19 mouse cellular contexts compared by ENCODE assay signal in genomic region chr1:143608911-143609310, GRCm38 (mm10). TPM values are rescaled to one million over a fixed set of nuclear protein-coding genes. Genes with fewer than 3 reads are reported as not detected.
DNase-seq lines count a peak whose midpoint lies in the region; ATAC-seq and TF ChIP-seq lines count a peak whose summit lies in the region.
"Had no signal": no experiment of that assay in that cellular context is flagged by ENCODE, and none has a peak within 500 bp of the region (broad histone marks: within the 10 kb centered on the region; RNA-seq: fewer than 3 reads in every experiment).

No protein-coding gene starts in this region.

- H3K4me1 ChIP-seq in liver, adult 2 months (ENCODE audit: control insufficient read depth, insufficient read depth, low read length), result no peaks in the 10 kb centered on the region; the same call in 1 of the 2 replicates
- no peaks in the 10 kb centered on the region for H3K4me1 ChIP-seq in liver, postnatal 0 days (ENCODE audit: insufficient read depth)
- no peaks in the 10 kb centered on the region for H3K4me1 ChIP-seq in liver, embryonic 11.5 days (replicated peaks; ENCODE audit: control insufficient read depth, insufficient read depth, low read length)

- H3K9me3 ChIP-seq in liver, postnatal 0 days (ENCODE audit: low read length), result no peaks in the 10 kb centered on the region
- no peaks in the 10 kb centered on the region for H3K9me3 ChIP-seq in liver, embryonic 11.5 days (ENCODE audit: control insufficient read depth, low read length)
- H3K9me3 ChIP-seq: G1E had no signal

- DNase-seq in liver, adult 2 months (ENCODE audit: extremely low read depth, low read depth, low spot score), result peak; percentile 79
- no peak for DNase-seq in liver
- DNase-seq in liver, postnatal 0 days, result no peak
- DNase-seq in liver, embryonic 11.5 days (ENCODE audit: low spot score), result no peak
- DNase-seq: adrenal gland, adult 2 months; adrenal gland, adult 8-10 months; adrenal gland, postnatal 10 days; adrenal gland, postnatal 14 days; adrenal gland, postnatal 25 days; adrenal gland, postnatal 36 days; B cell, adult 2 months; cerebellum, adult 11 months; cerebellum, adult 11-12 months; cerebellum, adult 18-20 months had no signal

- no peaks in the 10 kb centered on the region for H3K27me3 ChIP-seq in liver, adult 2 months (ENCODE audit: control insufficient read depth, insufficient read depth, low read length)
- no peaks in the 10 kb centered on the region for H3K27me3 ChIP-seq in liver, postnatal 0 days (ENCODE audit: insufficient read depth, low read length)
- no peaks in the 10 kb centered on the region for H3K27me3 ChIP-seq in liver, embryonic 11.5 days (replicated peaks; ENCODE audit: control insufficient read depth, insufficient read depth, low read length)
- H3K27me3 ChIP-seq: CH12.LX, Patski had no signal

- H3K4me3 ChIP-seq in liver, adult 2 months (ENCODE audit: insufficient read depth, low read depth, low read length), result no peak overlapping the region
- H3K4me3 ChIP-seq in liver, postnatal 0 days (ENCODE audit: low read depth, low read length), result no peak overlapping the region
- no peak overlapping the region for H3K4me3 ChIP-seq in liver, embryonic 11.5 days (ENCODE audit: low read depth, low read length)

- TF ChIP-seq POLR2A in liver, adult 2 months (IDR thresholded peaks at IDR 0.05; ENCODE audit: extremely low read depth, insufficient read depth, low read length), result no peak

- no peak for TF ChIP-seq CTCF in liver, adult 2 months (IDR thresholded peaks at IDR 0.05; ENCODE audit: low read depth, low read length)
- TF ChIP-seq CTCF in liver, postnatal 0 days (IDR thresholded peaks at IDR 0.05; ENCODE audit: low read depth), result no peak

- no peak overlapping the region for H3K9ac ChIP-seq in liver, adult 2 months (ENCODE audit: low read depth, low read length)
- H3K9ac ChIP-seq in liver, postnatal 0 days (replicated peaks), result no peak overlapping the region
- H3K9ac ChIP-seq in liver, embryonic 11.5 days (ENCODE audit: low read depth, low read length), result no peak overlapping the region

- H3K4me2 ChIP-seq in liver, postnatal 0 days (ENCODE audit: low read depth, low read length), result no peak overlapping the region
- no peak overlapping the region for H3K4me2 ChIP-seq in liver, embryonic 11.5 days

- WGBS in liver, adult 2 months, result 17% methylated on average over 2 of the region's 2 CpGs
- 66% methylated on average over 2 of the region's 2 CpGs for WGBS in liver, postnatal 0 days (ENCODE audit: insufficient replicate concordance)
- 80% methylated on average over 2 of the region's 2 CpGs for WGBS in liver, embryonic 11.5 days

- ATAC-seq in liver, postnatal 0 days, result peak; percentile 72
- ATAC-seq in liver, embryonic 11.5 days (replicated peaks; ENCODE audit: low FRiP score), result no peak
- ATAC-seq: activated CD4-positive, CD25-positive, alpha-beta regulatory T cell, adult 4 months; CD4-positive, CD25-positive, alpha-beta regulatory T cell, adult 4 months; Patski had no signal

- H3K36me3 ChIP-seq in liver, adult 2 months (ENCODE audit: control insufficient read depth, insufficient read depth, low read length), result peaks cover 10% of the 10 kb centered on the region
- peaks cover 9% of the 10 kb centered on the region for H3K36me3 ChIP-seq in liver, postnatal 0 days (replicated peaks; ENCODE audit: insufficient read depth, low read length)
- H3K36me3 ChIP-seq in liver, embryonic 11.5 days (ENCODE audit: control insufficient read depth, insufficient read depth, low read length), result peaks cover 6% of the 10 kb centered on the region; the same call in 1 of the 2 replicates

- no peak overlapping the region for H3K27ac ChIP-seq in liver, adult 2 months (replicated peaks; ENCODE audit: insufficient read depth, low read depth, low read length)
- H3K27ac ChIP-seq in liver, postnatal 0 days (ENCODE audit: low read depth), result no peak overlapping the region
- H3K27ac ChIP-seq in liver, embryonic 11.5 days (ENCODE audit: low read depth, low read length), result no peak overlapping the region

- no peak for TF ChIP-seq EP300 in liver, postnatal 0 days (IDR thresholded peaks at IDR 0.05; ENCODE audit: low read depth)

- no peaks in the 10 kb centered on the region for H3K79me2 ChIP-seq in liver, adult 2 months (ENCODE audit: control insufficient read depth, insufficient read depth, low read length)

RNA-seq across cellular contexts. Expression of gene B3galt2, which starts 31.6 kb away (rescaled TPM):
- under 0.01 and 0.07 TPM in 2 replicates for total RNA-seq in liver, adult 2 months (2014; rRNA removed)
- polyA plus RNA-seq in liver, adult 2 months (2012; rRNA removed), result not detected in 2 replicates
- 0.02 and 0.07 TPM in 2 replicates for polyA plus RNA-seq in liver, postnatal 0 days (2015; fragmentation: Nextera tagmentation; extraction: Ambion mirVana)
- polyA plus RNA-seq in liver, embryonic 11.5 days (2014; fragmentation: Nextera tagmentation; extraction: Ambion mirVana), result 0.25 and 0.41 TPM in 2 replicates
- polyA plus RNA-seq: G1E, Patski had no signal
